Mouse (Mus musculus) lung, postnatal 36 days (tissue): ENCODE results near the gene Vmn1r18.
"Not testable (repeated sequence)": the region's sequence is repeated elsewhere in the genome, so short reads cannot be mapped to it uniquely, and the experiment has no call there.

Source experiments
- DNase-seq: peaks from one replicate; pipeline ENCODE4 v3.0.0; 2022; ENCODE audit warnings: mixed read lengths

Gene Vmn1r18

DNA sequence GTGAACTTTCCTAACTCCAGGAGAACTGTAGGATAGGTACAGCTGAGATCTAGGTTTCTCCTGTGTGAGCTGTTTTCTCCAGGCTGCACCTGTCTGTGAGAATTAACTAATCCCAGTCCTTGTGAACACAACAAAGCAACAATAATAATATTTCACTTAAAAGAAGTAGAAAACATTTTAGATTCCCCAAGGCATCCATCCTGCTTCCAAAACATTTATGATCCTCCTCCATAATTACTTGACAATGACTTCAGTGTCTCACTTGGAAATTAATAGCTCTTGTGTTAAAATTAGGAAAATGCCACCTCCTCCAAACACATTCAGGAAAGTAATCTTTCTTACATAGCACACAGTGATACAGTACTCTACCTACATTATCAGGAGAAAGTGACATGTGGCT lies at the start of gene Vmn1r18:
Gene Vmn1r18 (minus strand): TSS at position 101 of the 400 bp plus-strand sequence.
- DNase-seq, result no peak

DNA sequence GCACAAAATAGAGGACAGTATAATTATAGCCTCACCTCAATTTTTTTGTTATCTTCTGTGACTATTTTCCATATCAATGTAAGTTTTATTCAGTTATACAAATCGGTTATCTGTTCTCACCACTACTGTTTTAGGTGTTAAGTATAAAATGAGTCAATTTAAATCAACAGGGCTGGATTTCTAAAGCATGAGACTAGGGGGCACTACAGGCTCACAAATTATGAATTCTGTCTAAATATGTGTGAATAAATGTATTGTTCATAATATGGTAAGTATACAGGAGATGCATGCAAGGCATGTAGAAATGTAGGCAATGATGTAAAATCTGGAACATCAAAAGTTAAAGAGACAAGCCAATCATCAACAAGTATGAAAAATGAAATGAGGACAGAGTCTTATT lies 35.6 kb upstream of the Vmn1r18 start:
- peak; percentile 18 for DNase-seq

DNA sequence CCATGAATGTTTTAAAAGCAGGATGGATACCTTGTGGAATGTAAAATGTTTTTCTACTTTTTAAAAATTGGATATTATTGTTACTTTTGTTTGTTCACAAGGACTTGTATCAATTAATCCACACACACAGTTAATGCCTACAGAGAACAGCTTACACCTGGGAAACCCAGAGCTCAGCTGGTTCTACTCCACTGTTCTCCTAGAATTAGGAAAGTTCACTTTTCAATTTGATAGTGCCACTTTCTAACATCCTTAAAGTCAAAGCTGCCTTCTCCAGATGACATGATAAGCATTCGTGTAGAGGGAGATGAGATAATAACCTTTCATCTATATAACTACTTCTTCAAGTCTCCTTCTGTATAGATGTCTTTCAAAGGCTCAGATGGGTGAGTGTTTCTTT lies 33.0 kb upstream of the Vmn1r18 start, which contains the start of gene Vmn1r20:
Gene Vmn1r20 (plus strand): TSS at position 301 of the 400 bp plus-strand sequence.
- no peak for DNase-seq

DNA sequence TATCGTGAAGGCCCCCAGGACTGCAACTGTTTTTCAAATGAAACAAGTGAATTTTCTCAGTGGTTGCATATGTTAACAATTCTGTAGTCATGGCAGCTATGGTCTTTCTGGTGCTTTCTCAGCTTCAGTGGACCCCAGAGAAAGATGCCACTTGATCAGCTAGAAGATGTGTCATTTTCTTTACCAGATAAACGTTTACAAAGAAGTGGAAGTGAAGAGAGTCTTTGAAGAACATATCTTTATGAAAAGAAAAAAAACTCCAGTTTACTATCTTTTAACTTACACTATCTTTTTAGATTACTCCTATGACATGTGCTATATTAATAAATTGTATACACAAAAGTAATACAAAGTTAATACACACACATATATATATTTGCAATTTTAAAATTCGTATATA lies 7.9 kb upstream of the Vmn1r18 start, which contains the start of gene Vmn1r19:
Gene Vmn1r19 (plus strand): TSS at position 301 of the 400 bp plus-strand sequence.
- not testable (repeated sequence) for DNase-seq

DNA sequence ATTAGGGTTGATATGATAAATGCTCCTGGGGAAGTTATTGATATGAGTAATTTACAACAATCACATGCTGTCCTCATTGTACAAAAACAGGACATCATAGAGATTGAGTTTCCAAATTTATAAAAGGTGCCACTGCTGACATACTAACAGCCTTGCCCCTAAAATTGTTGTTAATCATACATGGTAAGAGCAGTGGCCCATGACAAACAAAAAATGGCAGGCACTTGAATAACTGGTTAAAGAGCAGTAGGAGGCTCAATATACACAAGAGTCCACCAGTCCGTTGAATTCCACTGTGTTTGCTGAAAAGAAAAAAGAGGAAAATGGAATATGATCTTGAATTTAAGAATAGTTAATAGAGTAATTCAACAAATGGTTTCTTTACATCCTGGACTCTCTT lies 28.1 kb downstream of the Vmn1r18 start:
- no peak for DNase-seq

DNA sequence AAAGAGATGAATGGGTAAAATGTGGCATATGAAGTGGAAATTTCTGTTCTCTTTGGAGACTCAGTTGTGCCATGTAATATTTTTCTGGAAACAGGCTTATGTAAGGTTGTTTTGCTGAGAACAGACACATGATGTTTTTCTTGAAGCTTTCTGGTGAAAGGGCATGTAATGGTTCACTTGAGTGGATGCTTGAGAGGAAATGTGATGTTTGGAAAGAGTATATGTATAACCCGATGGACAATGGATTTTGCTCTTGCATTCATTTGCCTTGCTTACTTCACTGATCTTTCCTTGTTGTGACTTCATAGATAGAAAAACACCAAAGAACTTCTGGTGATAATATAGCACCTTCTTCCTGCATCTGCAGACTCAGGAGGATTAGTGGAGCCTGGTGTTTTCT lies 29.7 kb downstream of the Vmn1r18 start:
- not testable (repeated sequence) for DNase-seq

DNA sequence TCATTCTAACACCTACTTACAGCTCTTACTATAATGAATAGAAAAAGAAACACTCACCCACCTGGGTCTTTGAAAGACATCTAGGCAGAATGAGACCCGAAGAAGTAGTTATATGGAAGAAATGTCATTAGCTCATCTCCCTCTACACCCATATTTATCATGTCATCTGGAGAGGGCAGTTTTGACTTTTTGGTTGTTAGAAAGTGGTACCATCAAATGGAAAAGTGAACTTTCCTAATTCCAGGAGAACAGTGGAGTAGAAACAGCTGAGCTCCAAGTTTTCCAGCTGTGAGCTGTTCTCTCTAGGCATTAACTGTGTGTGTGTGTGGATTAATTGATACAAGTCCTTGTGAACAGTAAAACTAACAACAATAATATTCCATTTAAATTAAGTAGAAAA lies 32.0 kb downstream of the Vmn1r18 start, which contains the start of gene Vmn1r17:
Gene Vmn1r17 (minus strand): TSS at position 101 of the 400 bp plus-strand sequence.
- no peak for DNase-seq

DNA sequence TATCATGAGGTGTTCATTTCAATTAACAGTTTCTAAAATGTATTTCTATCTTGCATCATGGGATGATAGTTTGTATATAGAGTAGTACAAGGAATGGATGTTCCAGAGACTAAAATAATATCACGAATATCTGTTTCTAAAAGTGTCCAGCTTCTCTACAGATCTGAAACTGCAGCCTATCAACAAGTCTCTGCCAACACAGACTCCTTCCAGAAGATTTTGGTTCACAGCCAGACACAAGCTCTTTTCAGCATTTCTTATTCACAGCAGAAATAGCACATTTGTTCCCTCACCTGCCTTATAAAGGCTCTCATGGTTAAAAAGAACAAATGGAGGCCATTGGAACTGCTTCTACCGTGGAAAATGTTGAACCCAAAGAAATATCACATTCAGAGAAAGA lies 38.7 kb downstream of the Vmn1r18 start:
- no peak for DNase-seq

DNA sequence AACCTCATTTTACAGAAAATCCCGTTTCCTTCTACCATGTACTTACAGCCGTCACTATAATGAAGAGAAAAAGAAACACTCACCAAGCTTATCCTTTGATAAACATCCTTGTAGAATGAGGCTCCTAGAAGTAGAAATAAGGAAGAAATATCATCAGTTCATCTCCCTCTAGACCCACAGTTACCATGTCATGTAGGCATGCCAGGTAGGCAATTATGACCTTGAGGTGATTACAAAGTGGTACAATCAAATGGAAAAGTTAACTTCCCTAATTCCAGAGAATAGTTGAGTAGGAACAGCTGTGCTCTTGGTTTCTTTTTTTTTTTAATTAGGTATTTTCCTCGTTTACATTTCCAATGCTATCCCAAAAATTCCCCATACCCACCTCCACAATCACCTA lies 66.2 kb downstream of the Vmn1r18 start, which contains the start of gene Vmn1r16:
Gene Vmn1r16 (minus strand): TSS at position 101 of the 400 bp plus-strand sequence.
- DNase-seq, result no peak
